Mouse (Mus musculus) Patski (cell line): Measurements from ENCODE around the gene Mtmr10. TPM values are rescaled to one million over a fixed set of nuclear protein-coding genes. Genes with fewer than 3 reads are reported as not detected.

ENCODE experiments used
- ATAC-seq: fragments of 100-300 bp; one replicate; pipeline ENCODE4 v1.8.0; 2021
- CTCF ChIA-PET: fragments of 350-600 bp; sonication (Branson Sonifier 250); formaldehyde crosslinking; loops from one replicate; lab custom pipeline; 2022; ENCODE audit warnings: inconsistent platforms; lab: Charles Lee
- POLR2A ChIA-PET: fragments of 350-600 bp; sonication (Branson Sonifier 250); formaldehyde crosslinking; loops from one replicate; lab custom pipeline; 2022; ENCODE audit warnings: antibody characterized with exemption, inconsistent platforms; lab: Charles Lee
- DNase-seq: peaks from one replicate; pipeline ENCODE4 v3.0.0-alpha.2; 2011; ENCODE audit warnings: low read depth, low spot score
- H3K27me3 ChIP-seq: fragments of 371-371 bp; one replicate; pipeline ENCODE4 v1.5.1; 2021
- CTCF ChIP-seq: fragments of 100-300 bp; IDR thresholded peaks from one replicate; pipeline ENCODE4 v1.5.1; 2021
- in situ Hi-C: fragments of 300-500 bp; cut with MboI; formaldehyde crosslinking; loops from 3 replicates; pipeline ENCODE4 v1.11.1; 2018; ENCODE audit warnings: low pct_unique_long_range_greater_than_20kb, mixed read lengths
- polyA plus RNA-seq: library from polyadenylated mRNA; unstranded; gene quantifications from one replicate; pipeline ENCODE4 v1.2.3, GENCODE M21; 2021

Gene Mtmr10
- polyA plus RNA-seq, 1 experiment from 2014 or later, result 26.7 TPM

- CTCF ChIA-PET, result no interaction called here
- no peak for TF ChIP-seq CTCF
Observed at GRCm38 (mm10) chr7:64365863-64366262, 78.4 kb downstream of the Mtmr10 start.

DNA sequence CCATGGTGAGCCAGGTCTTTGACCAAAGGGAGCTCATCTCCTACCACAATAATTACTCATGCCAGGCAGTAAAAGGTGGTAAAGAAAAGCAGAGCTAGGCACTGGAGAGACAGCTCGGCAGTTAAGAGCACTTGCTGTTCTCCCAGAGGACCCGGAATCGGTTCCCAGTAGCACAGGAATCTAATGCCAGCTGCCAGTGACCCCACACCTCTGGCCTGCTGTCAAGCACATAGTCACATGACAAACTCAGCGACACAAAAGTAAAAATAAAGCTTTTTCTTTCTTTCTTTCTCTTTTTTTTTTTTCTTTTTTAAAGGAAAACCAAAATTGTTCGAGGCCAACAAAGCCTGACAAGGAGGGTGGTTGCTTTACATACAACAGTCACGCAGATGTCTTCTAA lies 82.4 kb downstream of the Mtmr10 start:
- TF ChIP-seq CTCF, result no peak
- ChIA-PET CTCF (no interaction called here), POLR2A (interaction anchor here (0.6 kb wide), 1 partner anchor 8 kb away, joined by 3 read pairs; no protein-coding TSS in a partner anchor)
- no peak for ATAC-seq
- DNase-seq, result no peak
- no peaks in the 10 kb centered on the region for H3K27me3 ChIP-seq
- in situ Hi-C loops, result no loop called here

More at GRCm38 (mm10) chr7:64365863-64366262, 78.4 kb downstream of the Mtmr10 start:
- DNase-seq (no peak), ATAC-seq (no peak)
- POLR2A ChIA-PET, result no interaction called here
- in situ Hi-C loops, result no loop called here
- H3K27me3 ChIP-seq, result no peaks in the 10 kb centered on the region

DNA sequence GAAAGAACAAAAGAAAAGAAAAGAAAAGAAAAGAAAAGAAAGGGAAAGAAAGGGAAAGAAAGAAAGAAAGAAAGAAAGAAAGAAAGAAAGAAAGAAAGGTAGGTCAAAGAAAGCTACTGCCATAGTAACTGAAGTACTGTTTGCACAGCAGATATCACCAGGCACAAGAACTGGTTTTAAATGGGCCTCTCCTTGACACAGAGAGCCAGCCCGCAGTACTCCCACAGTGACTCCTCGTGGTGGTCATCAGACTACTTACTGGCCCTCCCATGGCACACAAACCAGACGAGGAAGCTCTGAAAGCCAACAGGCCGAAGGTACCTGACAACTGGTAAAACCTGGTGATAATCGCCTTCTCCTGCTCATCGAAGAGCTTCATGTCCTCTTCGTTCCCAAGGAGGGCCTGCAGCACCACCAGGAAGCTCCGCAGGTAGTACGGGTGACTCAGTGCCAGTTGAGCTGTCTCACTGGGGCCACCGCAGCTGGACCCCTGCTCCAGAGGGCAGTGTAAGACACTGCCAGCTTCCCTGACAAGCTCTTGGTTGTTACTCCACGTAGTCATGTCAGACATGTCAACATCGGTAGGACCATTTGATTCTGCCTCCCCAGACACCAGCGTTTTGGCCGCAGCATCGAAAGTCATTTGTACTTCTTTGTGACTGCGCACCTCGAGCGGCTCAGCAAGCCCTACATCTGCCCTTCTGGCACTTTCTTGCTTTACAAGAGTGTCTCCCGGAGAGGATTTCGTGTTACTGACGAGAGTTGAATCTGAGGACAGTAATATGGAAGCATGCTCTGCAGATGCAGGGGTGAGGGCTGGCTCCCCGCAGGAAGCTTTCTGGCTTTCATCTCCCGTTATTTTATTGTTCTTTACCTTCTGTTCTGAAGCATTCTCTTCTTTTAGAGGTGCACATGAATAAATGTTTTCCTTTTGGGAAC lies 84.8 kb downstream of the Mtmr10 start:
- ChIA-PET CTCF (no interaction called here), POLR2A (interaction anchor here (0.5 kb wide), 1 partner anchor 208 kb away, joined by 4 read pairs; no protein-coding TSS in a partner anchor)
- no peak for DNase-seq
- no peaks in the 10 kb centered on the region for H3K27me3 ChIP-seq
- no peak for ATAC-seq
- in situ Hi-C loops, result no loop called here
- no peak for TF ChIP-seq CTCF

DNA sequence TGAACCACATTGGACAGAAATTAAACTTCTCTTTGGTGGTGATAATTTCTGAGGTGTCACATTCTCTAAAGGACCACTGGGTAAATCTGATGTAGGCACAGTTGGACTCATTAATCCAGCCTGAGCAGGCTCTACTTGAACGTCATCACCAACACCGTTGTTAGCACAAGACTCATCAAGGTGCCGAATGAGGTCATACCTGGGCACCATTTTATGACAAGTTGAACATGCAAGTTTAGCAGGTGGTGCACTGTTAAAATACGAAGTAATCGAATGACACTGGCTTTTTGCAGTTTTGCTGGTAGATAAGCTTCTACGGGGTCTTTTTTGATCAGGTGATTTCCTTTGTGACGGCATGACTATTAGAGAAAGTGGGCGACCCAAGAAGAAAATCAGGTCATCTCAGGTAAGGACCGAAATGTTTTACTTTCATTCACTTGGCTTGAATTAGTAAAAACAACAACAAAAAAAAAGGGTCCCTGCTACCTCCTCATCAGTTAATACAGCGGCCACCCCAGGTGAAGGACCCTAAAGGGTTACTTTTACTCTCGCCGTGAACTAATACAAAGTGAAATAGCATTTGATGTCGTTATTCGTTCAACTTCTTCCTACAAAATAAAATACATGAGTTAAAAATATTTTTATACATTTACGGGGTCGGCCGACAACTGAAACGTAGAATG lies 85.8 kb downstream of the Mtmr10 start:
- H3K27me3 ChIP-seq, result no peaks in the 10 kb centered on the region
- ChIA-PET POLR2A (no interaction called here), CTCF (interaction anchor here (1.0 kb wide), 1 partner anchor 49 kb away, joined by 3 read pairs; no protein-coding TSS in a partner anchor)
- DNase-seq (no peak), ATAC-seq (no peak)
- in situ Hi-C loops, result no loop called here
- TF ChIP-seq CTCF, result no peak

DNA sequence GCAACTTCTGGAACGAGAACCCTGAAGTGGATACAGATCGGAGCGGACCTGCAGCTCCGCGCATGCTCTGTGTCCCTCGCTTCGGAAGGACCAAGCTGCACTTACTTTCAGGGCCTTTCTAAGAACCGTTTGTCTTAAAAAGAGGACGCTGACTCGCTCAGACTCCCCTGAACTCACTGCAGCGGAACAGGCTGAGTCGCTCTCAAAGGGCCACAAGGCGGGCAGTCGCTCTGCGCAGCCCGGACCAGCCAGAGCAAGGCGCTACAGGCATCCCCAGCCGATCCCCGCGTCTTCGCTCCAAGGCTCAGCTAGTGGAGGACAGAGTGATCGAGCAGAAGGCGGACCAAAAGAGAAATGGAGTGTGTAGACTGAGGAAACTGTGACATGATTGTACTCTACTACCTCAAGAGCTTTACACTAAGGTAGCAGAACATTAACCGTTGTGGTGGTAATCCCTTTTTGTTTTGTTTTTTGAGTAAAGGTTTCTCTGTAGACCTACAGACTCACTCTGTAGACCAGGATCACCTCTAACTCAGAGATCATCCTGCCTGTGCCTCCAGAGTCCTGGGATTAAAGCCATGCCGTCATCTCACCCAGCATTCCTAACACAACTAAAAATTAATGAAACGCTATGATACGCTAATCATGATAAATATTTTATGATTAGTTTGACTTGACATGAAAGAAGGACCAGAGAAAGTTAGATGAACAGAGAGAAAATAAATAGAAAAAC lies 86.5 kb downstream of the Mtmr10 start, which contains the start of gene Fan1:
Gene Fan1, minus strand, starts transcription at position 266 of the 733 bp plus-strand sequence.
- in situ Hi-C loops, result no loop called here
- peak; percentile 50 for DNase-seq
- ChIA-PET CTCF (interaction anchor here (1.0 kb wide), 1 partner anchor 50 kb away, joined by 3 read pairs; no protein-coding TSS in a partner anchor), POLR2A (no interaction called here)
- ATAC-seq, result peak; percentile 98
- H3K27me3 ChIP-seq, result no peaks in the 10 kb centered on the region
- TF ChIP-seq CTCF, result no peak

Other genes starting within 250 kb of the Mtmr10 start
- gene Trpm1, start 133.8 kb upstream of the Mtmr10 start, polyA plus RNA-seq, result 0.28 TPM
- 5.2 TPM for gene Fan1, start 86.4 kb downstream of the Mtmr10 start, polyA plus RNA-seq
- gene Mphosph10, start 104.6 kb downstream of the Mtmr10 start, polyA plus RNA-seq, result 37.3 TPM
- 65.9 TPM for gene Mcee, start 105.0 kb downstream of the Mtmr10 start, polyA plus RNA-seq
- not detected for gene Apba2, start 214.1 kb downstream of the Mtmr10 start, polyA plus RNA-seq